Mouse (Mus musculus): ENCODE measurements around the gene Zfp976. TPM values are rescaled to one million over a fixed set of nuclear protein-coding genes. Genes with fewer than 3 reads are reported as not detected.
"Not testable (repeated sequence)": the region's sequence is repeated elsewhere in the genome, so short reads cannot be mapped to it uniquely, and the experiment has no call there.

Zfp976 gene
- polyA plus RNA-seq, 1 experiment from 2014 or later: 0.94 TPM

DNA sequence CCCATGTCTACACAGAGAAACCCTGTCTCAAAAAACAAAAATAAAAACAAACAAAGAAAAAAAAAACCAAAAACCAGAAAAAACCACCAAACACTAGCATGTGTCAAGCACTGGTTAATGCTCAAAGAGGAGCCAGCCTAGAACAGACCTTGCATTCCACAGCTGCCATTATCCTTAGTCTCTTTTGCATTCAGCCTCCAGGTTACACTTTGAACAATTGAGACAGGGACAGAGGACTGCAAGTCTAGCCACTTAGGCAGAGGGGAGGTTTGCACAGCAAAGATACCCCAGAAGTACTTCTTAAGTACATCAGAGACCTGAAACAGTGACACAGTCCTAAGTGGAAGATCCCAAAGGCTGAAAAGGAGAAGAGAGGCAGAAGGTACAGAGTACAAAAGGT lies 51.1 kb downstream of the Zfp976 start:
- ATAC-seq; H3K9ac ChIP-seq (ENCODE audit: low read depth, low read length); H3K4me3 ChIP-seq (ENCODE audit: low read depth, low read length); H3K27ac ChIP-seq (ENCODE audit: low read depth, low read length); H3K27me3 ChIP-seq (replicated peaks; ENCODE audit: control insufficient read depth, insufficient read depth, low read length); H3K4me1 ChIP-seq (replicated peaks; ENCODE audit: control insufficient read depth, insufficient read depth, low read length); H3K4me2 ChIP-seq (replicated peaks; ENCODE audit: low read depth); H3K36me3 ChIP-seq (ENCODE audit: control insufficient read depth, insufficient read depth); H3K9me3 ChIP-seq (ENCODE audit: control insufficient read depth): not testable (repeated sequence)

DNA sequence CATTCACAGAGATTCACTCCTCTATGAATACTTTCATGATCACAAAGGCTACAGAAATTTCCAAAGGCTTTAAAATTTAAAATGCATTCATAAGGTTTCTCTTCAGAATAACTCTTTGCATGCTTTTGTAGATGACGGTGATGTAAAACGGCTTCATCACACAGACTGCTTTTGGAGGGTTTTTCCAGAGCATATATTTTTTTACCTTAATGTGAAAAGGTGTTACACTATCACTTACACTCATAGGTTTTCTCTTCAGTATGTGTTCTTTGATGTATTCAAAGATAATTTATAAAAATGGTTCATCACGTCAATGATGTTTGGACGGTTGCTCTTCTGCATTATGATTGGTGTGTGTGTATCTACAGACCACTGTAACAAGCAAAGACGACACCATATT lies 63.9 kb downstream of the Zfp976 start, which contains the start of gene Gm21028:
Gene Gm21028 (minus strand): TSS at position 101 of the 400 bp plus-strand sequence.
- Histone ChIP-seq H3K27me3 (replicated peaks; ENCODE audit: control insufficient read depth, insufficient read depth, low read length) (no peaks in the 10 kb centered on the region), H3K4me2 (replicated peaks; ENCODE audit: low read depth) (no peak within 1 kb of the TSS), H3K9me3 (ENCODE audit: control insufficient read depth) (peaks cover 38% of the 10 kb centered on the region), H3K4me1 (replicated peaks; ENCODE audit: control insufficient read depth, insufficient read depth, low read length) (no peaks in the 10 kb centered on the region), H3K4me3 (ENCODE audit: low read depth, low read length) (no peak within 1 kb of the TSS), H3K36me3 (ENCODE audit: control insufficient read depth, insufficient read depth) (peaks cover 9% of the 10 kb centered on the region; the same call in 1 of the 2 replicates), H3K27ac (ENCODE audit: low read depth, low read length) (no peak within 1 kb of the TSS), H3K9ac (ENCODE audit: low read depth, low read length) (no peak within 1 kb of the TSS)
- no peak for TF ChIP-seq CTCF (IDR thresholded peaks at IDR 0.05; ENCODE audit: low read depth)
- no peak for ATAC-seq
- 93% methylated on average over 5 of the region's 5 CpGs for whole genome bisulfite sequencing

Small RNA genes within 50 kb of the gene (microRNA-seq; reads per million reads assigned to microRNA genes)
- not detected for gene Gm24938

Other genes with a start within 250 kb of the Zfp976 start
- gene 4933421I07Rik, start 194.5 kb downstream of the Zfp976 start, polyA plus RNA-seq (2015; fragmentation: Nextera tagmentation; extraction: Ambion mirVana): not detected in 2 replicates
- 1.8 and 2.4 TPM in 2 replicates for gene Zfp141, start 136.8 kb downstream of the Zfp976 start, polyA plus RNA-seq (2015; fragmentation: Nextera tagmentation; extraction: Ambion mirVana)
- not detected in 2 replicates for gene Gm21028, start 64.0 kb downstream of the Zfp976 start, polyA plus RNA-seq (2015; fragmentation: Nextera tagmentation; extraction: Ambion mirVana)
- 0.42 and 0.55 TPM in 2 replicates for gene Zfp977, start 50.0 kb downstream of the Zfp976 start, polyA plus RNA-seq (2015; fragmentation: Nextera tagmentation; extraction: Ambion mirVana)
- gene Zfp975, start 50.2 kb upstream of the Zfp976 start, polyA plus RNA-seq (2015; fragmentation: Nextera tagmentation; extraction: Ambion mirVana): 2.4 and 2.5 TPM in 2 replicates
- not detected in 2 replicates for gene Gm17067, start 84.4 kb upstream of the Zfp976 start, polyA plus RNA-seq (2015; fragmentation: Nextera tagmentation; extraction: Ambion mirVana)
- gene Vmn2r62, start 150.9 kb upstream of the Zfp976 start, polyA plus RNA-seq (2015; fragmentation: Nextera tagmentation; extraction: Ambion mirVana): not detected in 2 replicates
- not detected in 2 replicates for gene Gm2381, start 224.6 kb upstream of the Zfp976 start, polyA plus RNA-seq (2015; fragmentation: Nextera tagmentation; extraction: Ambion mirVana)